Mouse (Mus musculus): ENCODE results near the gene Mpped1. TPM values are rescaled to one million over a fixed set of nuclear protein-coding genes. Genes with fewer than 3 reads are reported as not detected.

Gene Mpped1
- total RNA-seq, 4 experiments from 2014 or later = not detected

DNA sequence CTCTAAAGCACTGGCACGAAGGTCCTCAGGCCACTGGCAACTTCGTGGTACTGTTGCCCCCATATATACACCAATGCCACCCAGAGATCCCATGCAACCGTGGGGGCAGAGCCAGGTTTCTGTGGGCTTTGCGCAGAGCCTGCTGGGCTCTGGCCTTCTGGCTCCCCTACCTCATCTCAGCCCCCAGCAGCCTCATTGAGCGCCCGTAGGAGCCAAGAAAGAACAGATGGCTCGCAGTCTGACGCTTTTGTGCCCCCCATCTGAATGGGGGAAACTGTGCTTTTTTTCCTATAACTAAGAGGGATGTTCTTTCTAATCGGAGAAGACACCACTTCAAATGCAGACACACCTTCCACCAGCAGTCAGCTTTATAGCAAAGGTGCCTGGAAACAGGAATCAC is 105.0 kb downstream of the Mpped1 start:
- DNase-seq (ENCODE audit: low spot score) = no peak

DNA sequence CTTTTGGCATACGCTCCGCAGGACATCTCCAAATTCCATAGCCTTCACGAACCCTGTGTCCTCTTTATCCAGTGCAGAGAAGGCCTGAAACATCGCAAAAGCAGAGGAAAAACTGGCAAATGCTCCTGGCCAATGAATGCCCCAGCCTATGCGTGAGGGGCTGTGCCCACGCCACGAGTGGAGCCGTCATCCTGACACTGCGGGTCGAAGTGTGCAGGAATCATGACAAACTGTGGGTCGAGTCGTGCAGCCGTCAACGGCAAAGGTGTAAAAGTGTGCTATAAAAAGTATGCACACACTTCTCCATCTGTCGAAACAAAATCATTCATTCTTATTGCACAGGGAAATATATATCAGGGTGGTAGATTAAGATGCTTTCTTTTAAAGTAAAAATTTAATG is 113.6 kb downstream of the Mpped1 start:
- DNase-seq (ENCODE audit: low spot score) = no peak

DNA sequence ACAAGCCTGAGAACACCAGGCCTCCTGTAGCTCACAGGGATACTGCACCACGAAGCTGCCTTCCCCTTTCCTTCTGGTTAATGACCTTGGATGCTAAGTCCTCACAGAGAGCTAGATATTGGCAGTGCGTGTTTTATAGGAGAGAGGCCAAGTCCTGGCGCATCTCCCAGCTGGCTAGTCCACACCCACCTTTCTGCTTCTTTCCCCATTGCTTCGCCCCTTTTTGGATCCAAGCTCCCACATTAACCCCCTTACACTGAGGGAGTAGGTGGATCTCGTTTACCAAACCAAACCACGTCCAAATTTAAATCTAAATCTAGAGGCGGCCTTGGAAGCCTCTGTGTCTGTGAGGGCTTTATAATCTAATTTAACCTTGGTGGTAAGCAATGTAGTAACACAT is 115.0 kb downstream of the Mpped1 start:
- no peak for DNase-seq (ENCODE audit: low spot score)

DNA sequence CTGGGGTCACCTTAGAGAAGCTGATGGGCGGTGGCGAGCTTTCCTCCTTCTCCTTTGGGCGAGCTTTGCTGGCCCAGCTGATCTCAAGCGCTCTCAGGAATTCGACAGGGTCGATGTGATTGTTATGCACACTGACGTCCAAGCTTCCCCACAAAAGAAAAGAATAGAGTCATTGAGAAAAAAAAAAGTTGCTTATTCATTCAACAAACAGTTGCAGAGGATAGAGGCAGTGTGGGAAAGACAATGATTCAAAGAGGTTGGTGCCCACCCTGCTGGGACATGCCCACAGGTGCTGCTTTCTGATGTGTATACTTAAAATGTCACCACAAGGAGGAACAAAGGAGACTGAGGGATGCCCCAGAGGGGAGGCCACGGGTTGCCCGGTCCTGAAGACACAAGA is 116.7 kb downstream of the Mpped1 start:
- DNase-seq (ENCODE audit: low spot score) = no peak

DNA sequence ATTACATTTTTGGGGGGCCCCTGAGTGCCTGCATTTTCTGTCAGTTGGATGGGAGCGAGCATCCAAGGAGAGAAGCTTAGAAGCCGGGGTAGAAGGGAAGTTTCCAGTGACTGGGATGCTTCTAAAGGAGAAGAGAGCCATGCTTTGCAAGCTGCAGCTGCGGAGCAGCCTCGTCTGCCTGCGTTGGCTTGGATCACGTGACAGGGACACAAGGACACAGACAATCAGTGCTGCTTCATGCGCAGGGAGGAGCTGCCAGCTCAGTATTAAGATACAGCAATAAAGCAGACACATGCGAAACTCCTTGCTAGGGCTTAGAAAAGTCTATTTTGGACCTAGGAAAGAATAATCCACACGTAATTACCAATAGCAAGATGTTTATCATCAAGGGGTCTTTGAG is 118.0 kb downstream of the Mpped1 start:
- no peak for DNase-seq (ENCODE audit: low spot score)

DNA sequence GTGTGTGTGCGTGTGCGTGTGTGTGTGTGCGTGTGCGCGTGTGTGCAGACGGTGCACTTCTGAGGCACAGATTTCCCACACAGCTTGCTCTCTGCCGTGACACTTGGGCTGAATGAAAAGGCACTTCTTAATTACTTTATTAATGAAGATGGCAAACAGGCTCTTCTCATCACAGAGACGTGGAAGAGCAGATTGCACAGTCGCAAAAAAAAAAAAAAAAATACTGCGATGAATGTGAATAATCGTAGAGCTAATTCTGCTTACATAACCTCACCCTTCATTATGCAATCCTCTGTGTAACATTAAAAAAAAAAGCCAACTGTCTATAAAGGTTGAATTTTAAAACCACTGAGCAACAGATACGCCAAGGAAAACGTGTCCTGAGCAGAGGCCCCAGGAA is 127.2 kb downstream of the Mpped1 start:
- no peak for DNase-seq (ENCODE audit: low spot score)

Other genes with a start within 250 kb of the Mpped1 start
- gene Tspo, start 215.9 kb upstream of the Mpped1 start, total RNA-seq (2022) = 10 to 100 TPM; 57.1 to 66.2 (median 60.4) TPM
- gene Mcat, start 215.7 kb upstream of the Mpped1 start, total RNA-seq (2022) = 10 to 100 TPM; 43.6 to 51.3 (median 46.9) TPM
- 1 to 10 TPM; 5.3 to 6.7 (median 5.9) TPM for gene Ttll12, start 184.3 kb upstream of the Mpped1 start, total RNA-seq (2022)
- gene Scube1, start 54.4 kb upstream of the Mpped1 start, total RNA-seq (2022) = under 1 TPM; 0.59 to 0.97 (median 0.84) TPM

Measured in heart, adult 8-10 months (tissue).